Mouse (Mus musculus) MEL (cell line): ENCODE measurements around the gene Zmiz1. TPM values are rescaled to one million over a fixed set of nuclear protein-coding genes. Genes with fewer than 3 reads are reported as not detected.

Experiments
- DNase-seq: peaks from one replicate; pipeline ENCODE4 v3.0.0; 2011; ENCODE audit warnings: low read depth, low spot score
- H3K27ac ChIP-seq: 2 replicates; pipeline ENCODE4 v1.5.1; 2012; ENCODE audit warnings: low read depth, mild to moderate bottlenecking, control low read depth, low read length, moderate library complexity; ENCODE audit not compliant: control insufficient read depth
- H3K27me3 ChIP-seq, 2 experiments: fragments of 150-350 bp in 1 of 2; sonication (generic) in 1 of 2; 2 replicates each; pipeline ENCODE4 v1.6.1; 2012; ENCODE audit warnings: low read length in 2 of 2, mild to moderate bottlenecking in 2 of 2, improper control_type of control experiment in 1 of 2, moderate library complexity in 1 of 2; ENCODE audit not compliant: insufficient read depth in 2 of 2, control insufficient read depth in 1 of 2
- H3K36me3 ChIP-seq, 2 experiments: 2 replicates each; pipeline ENCODE4 v1.6.1; 2012 to 2014; ENCODE audit warnings: low read length in 2 of 2, improper control_type of control experiment in 1 of 2, inconsistent platforms in 1 of 2, mild to moderate bottlenecking in 1 of 2; ENCODE audit not compliant: insufficient read depth in 2 of 2, control insufficient read depth in 1 of 2
- H3K4me1 ChIP-seq, 2 experiments: fragments of 150-350 bp in 1 of 2; sonication (generic) in 1 of 2; 2 replicates each; pipeline ENCODE4 v1.6.1; 2012; ENCODE audit warnings: low read length in 2 of 2, improper control_type of control experiment in 1 of 2, mild to moderate bottlenecking in 1 of 2; ENCODE audit not compliant: insufficient read depth in 2 of 2, control insufficient read depth in 1 of 2
- H3K4me3 ChIP-seq, 2 experiments: fragments of 150-350 bp in 1 of 2; sonication (generic) in 1 of 2; 2 replicates each; pipeline ENCODE4 v1.5.1; 2012; ENCODE audit warnings: low read depth in 2 of 2, low read length in 2 of 2, mild to moderate bottlenecking in 2 of 2, moderate library complexity in 2 of 2, control low read depth in 1 of 2, improper control_type of control experiment in 1 of 2; ENCODE audit not compliant: control insufficient read depth in 1 of 2, insufficient read depth in 1 of 2
- H3K79me2 ChIP-seq: 2 replicates; pipeline ENCODE4 v1.6.1; 2012; ENCODE audit warnings: mild to moderate bottlenecking, low read length, moderate library complexity; ENCODE audit not compliant: control insufficient read depth, poor library complexity, insufficient read depth
- H3K9ac ChIP-seq: 2 replicates; pipeline ENCODE4 v1.6.1; 2012; ENCODE audit warnings: low read depth, mild to moderate bottlenecking, control low read depth, low read length, moderate library complexity; ENCODE audit not compliant: control insufficient read depth, poor library complexity, severe bottlenecking
- H3K9me3 ChIP-seq: fragments of 150-350 bp; sonication (generic); replicated peaks from 2 replicates; pipeline ENCODE4 v1.6.1; 2012; ENCODE audit warnings: mild to moderate bottlenecking, low read length, improper control_type of control experiment, moderate library complexity; ENCODE audit not compliant: insufficient read depth
- BHLHE40 ChIP-seq: IDR thresholded peaks from 2 replicates; pipeline ENCODE4 v1.6.1; 2012; ENCODE audit warnings: low read depth, mild to moderate bottlenecking, inconsistent platforms, low read length, improper control_type of control experiment, borderline replicate concordance
- CTCF ChIP-seq, 3 experiments: IDR thresholded peaks in 2 of 3; conservative IDR thresholded peaks in 1 of 3; 2 replicates each; pipeline ENCODE4 v1.5.1; 2011 to 2012; ENCODE audit warnings: low read length in 3 of 3, low read depth in 2 of 3, mild to moderate bottlenecking in 2 of 3, improper control_type of control experiment in 1 of 3, inconsistent platforms in 1 of 3, mixed read lengths in 1 of 3, moderate library complexity in 1 of 3; ENCODE audit not compliant: control insufficient read depth in 1 of 3, insufficient read depth in 1 of 3, poor library complexity in 1 of 3, severe bottlenecking in 1 of 3
- EP300 ChIP-seq, 2 experiments: IDR thresholded peaks; 2 replicates each; pipeline ENCODE4 v1.6.1; 2011; ENCODE audit warnings: improper control_type of control experiment in 2 of 2, low read length in 2 of 2, low read depth in 1 of 2, mild to moderate bottlenecking in 1 of 2
- ETS1 ChIP-seq: IDR thresholded peaks from 2 replicates; pipeline ENCODE4 v1.6.1; 2012; ENCODE audit warnings: low read depth, mild to moderate bottlenecking, inconsistent platforms, low read length, improper control_type of control experiment, moderate library complexity
- HCFC1 ChIP-seq: IDR thresholded peaks from 2 replicates; pipeline ENCODE4 v1.6.1; 2012; ENCODE audit warnings: low read depth, mild to moderate bottlenecking, inconsistent platforms, low read length, improper control_type of control experiment, moderate library complexity
- JUND ChIP-seq: IDR thresholded peaks from 2 replicates; pipeline ENCODE4 v1.6.1; 2011; ENCODE audit warnings: low read depth, mild to moderate bottlenecking, improper control_type of control experiment, low read length
- KAT2A ChIP-seq: conservative IDR thresholded peaks from 2 replicates; pipeline ENCODE4 v1.6.1; 2012; ENCODE audit warnings: low read depth, low read length, improper control_type of control experiment, inconsistent platforms
- MAX ChIP-seq: IDR thresholded peaks from 2 replicates; pipeline ENCODE4 v1.6.1; 2011; ENCODE audit warnings: low read length, improper control_type of control experiment
- MEF2A ChIP-seq: IDR thresholded peaks from 2 replicates; pipeline ENCODE4 v1.6.1; 2014; ENCODE audit warnings: low read depth, mild to moderate bottlenecking, inconsistent platforms, low read length, improper control_type of control experiment; ENCODE audit not compliant: poor library complexity, insufficient replicate concordance, severe bottlenecking; ENCODE audit errors: extremely low read depth
- MXI1 ChIP-seq: IDR thresholded peaks from 2 replicates; pipeline ENCODE4 v1.6.1; 2011; ENCODE audit warnings: mild to moderate bottlenecking, low read depth, low read length, improper control_type of control experiment
- MYC ChIP-seq: IDR thresholded peaks from 2 replicates; pipeline ENCODE4 v1.6.1; 2011; ENCODE audit warnings: low read depth, mild to moderate bottlenecking, low read length, improper control_type of control experiment, moderate library complexity
- NELFE ChIP-seq: IDR thresholded peaks from 2 replicates; pipeline ENCODE4 v1.6.1; 2011; ENCODE audit warnings: low read depth, low read length, improper control_type of control experiment
- POLR2A ChIP-seq, 2 experiments: IDR thresholded peaks; 2 replicates each; pipeline ENCODE4 v1.6.1; 2011 to 2012; ENCODE audit warnings: low read length in 2 of 2, mild to moderate bottlenecking in 2 of 2, control low read depth in 1 of 2, improper control_type of control experiment in 1 of 2, low read depth in 1 of 2, moderate library complexity in 1 of 2; ENCODE audit not compliant: control insufficient read depth in 1 of 2, insufficient read depth in 1 of 2, poor library complexity in 1 of 2
- POLR2AphosphoS2 ChIP-seq: IDR thresholded peaks from 2 replicates; pipeline ENCODE4 v1.6.1; 2011; ENCODE audit warnings: low read length, improper control_type of control experiment
- POLR2AphosphoS5 ChIP-seq: IDR thresholded peaks from 2 replicates; pipeline ENCODE4 v1.6.1; 2012; ENCODE audit warnings: low read depth, borderline replicate concordance, mild to moderate bottlenecking, inconsistent platforms, low read length, moderate library complexity, mixed read lengths
- RCOR1 ChIP-seq: IDR thresholded peaks from 2 replicates; pipeline ENCODE4 v1.6.1; 2012; ENCODE audit warnings: low read depth, mild to moderate bottlenecking, inconsistent platforms, low read length, improper control_type of control experiment
- SIN3A ChIP-seq: IDR thresholded peaks from 2 replicates; pipeline ENCODE4 v1.6.1; 2012; ENCODE audit warnings: low read length, improper control_type of control experiment, inconsistent platforms
- TAL1 ChIP-seq: IDR thresholded peaks from 2 replicates; pipeline ENCODE4 v1.6.1; 2012; ENCODE audit warnings: mild to moderate bottlenecking, inconsistent platforms, low read length, moderate library complexity, mixed read lengths
- TBP ChIP-seq: IDR thresholded peaks from 2 replicates; pipeline ENCODE4 v1.8.0; 2011; ENCODE audit warnings: low read depth, low read length, improper control_type of control experiment
- UBTF ChIP-seq: IDR thresholded peaks from 2 replicates; pipeline ENCODE4 v1.6.1; 2012; ENCODE audit warnings: low read depth, mild to moderate bottlenecking, inconsistent platforms, low read length, improper control_type of control experiment, moderate library complexity, borderline replicate concordance; ENCODE audit not compliant: insufficient read depth
- ZKSCAN1 ChIP-seq: IDR thresholded peaks from 2 replicates; pipeline ENCODE4 v1.6.1; 2012; ENCODE audit warnings: low read depth, mild to moderate bottlenecking, inconsistent platforms, low read length, improper control_type of control experiment, moderate library complexity
- polyA plus RNA-seq, 2 experiments: library from polyadenylated mRNA; stranded (reverse) in 1 of 2; unstranded in 1 of 2; fragments of >175 nt in 1 of 2; fragments of >200 nt in 1 of 2; gene quantifications; 2 replicates each; pipeline versions ENCODE4 v1.2.1 to v1.2.4; 2012; ENCODE audit warnings: low replicate concordance in 2 of 2, low read depth in 1 of 2; ENCODE audit not compliant: insufficient read length in 2 of 2, insufficient read depth in 1 of 2, missing spikeins in 1 of 2
- total RNA-seq: library from RNA; depleted of rRNA; stranded (reverse); fragments of 300-350 nt; gene quantifications from 2 replicates; pipeline ENCODE4 v1.2.3, GENCODE M21; 2012

Zmiz1 gene
- total and polyA plus RNA-seq, 3 experiments = 2.7 to 19.9 TPM; not detected in 1

DNA sequence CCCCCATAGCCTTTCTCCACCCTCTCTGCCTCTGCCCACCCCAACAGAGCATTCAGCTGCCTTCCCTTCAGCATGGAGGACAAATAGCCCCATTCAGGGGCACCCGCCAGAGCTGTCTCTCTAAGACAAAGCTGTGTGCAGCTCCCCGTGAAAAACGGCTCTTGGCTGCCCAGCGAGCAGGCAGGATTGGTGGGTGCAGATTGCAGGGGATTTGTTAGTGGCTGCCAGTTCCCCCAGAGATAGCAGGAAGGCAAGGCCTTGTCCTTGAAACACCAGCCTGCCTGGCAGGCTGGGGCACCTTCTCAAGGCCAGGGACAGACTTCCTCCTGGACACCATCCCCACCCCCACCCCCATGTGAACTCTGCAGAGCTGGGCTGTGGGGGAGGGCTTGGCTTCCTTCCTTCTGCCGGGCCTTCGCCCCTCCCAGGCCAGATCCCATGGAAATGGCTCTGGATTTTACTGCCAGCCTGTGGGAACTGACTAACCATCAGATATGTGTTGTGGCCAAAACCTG, 128.6 kb downstream of the Zmiz1 start:
- no peak for DNase-seq
- TF ChIP-seq RCOR1 (no peak), MAX (no peak), KAT2A (no peak), POLR2AphosphoS2 (no peak), MEF2A (no peak), POLR2AphosphoS5 (no peak), TBP (no peak), POLR2A (IDR thresholded peaks at IDR 0.05; ENCODE audit: control insufficient read depth in 1 of 2, insufficient read depth in 1 of 2, low read depth in 1 of 2, low read length in 2 of 2, poor library complexity in 1 of 2) (no peak), MXI1 (no peak), SIN3A (no peak), MYC (no peak), JUND (no peak)
- Histone ChIP-seq H3K4me1 (no peaks in the 10 kb centered on the region), H3K27ac (no peak overlapping the region), H3K79me2 (no peaks in the 10 kb centered on the region), H3K4me3 (no peak overlapping the region), H3K9me3 (no peaks in the 10 kb centered on the region), H3K9ac (no peak overlapping the region), H3K36me3 (no peaks in the 10 kb centered on the region), H3K27me3 (no peaks in the 10 kb centered on the region)

DNA sequence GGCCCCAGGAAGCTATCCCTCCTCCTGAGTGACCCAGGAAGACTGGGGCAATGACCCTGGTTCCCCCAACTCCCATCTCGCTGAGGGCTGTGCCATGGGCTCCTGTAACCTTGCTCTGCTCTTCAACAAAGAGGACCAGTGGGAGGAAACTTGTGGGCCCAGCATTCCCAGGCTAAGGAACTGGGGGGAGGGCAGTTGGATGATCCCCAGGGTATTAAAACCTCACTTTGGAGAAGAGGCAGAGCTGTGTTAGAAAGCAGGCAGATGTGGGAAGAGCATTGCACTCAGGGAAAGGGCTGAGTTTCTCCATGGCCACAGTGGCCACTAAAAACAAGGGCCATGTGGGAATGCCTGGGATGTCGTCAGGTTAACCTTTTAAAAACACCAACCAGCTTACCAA, 129.2 kb downstream of the Zmiz1 start:
- Histone ChIP-seq H3K4me1 (no peaks in the 10 kb centered on the region), H3K27ac (no peak overlapping the region), H3K4me3 (no peak overlapping the region), H3K9me3 (no peaks in the 10 kb centered on the region), H3K36me3 (no peaks in the 10 kb centered on the region), H3K27me3 (no peaks in the 10 kb centered on the region), H3K9ac (no peak overlapping the region), H3K79me2 (no peaks in the 10 kb centered on the region)
- DNase-seq = no peak
- TF ChIP-seq BHLHE40 = no peak
- TF ChIP-seq MXI1 = no peak

DNA sequence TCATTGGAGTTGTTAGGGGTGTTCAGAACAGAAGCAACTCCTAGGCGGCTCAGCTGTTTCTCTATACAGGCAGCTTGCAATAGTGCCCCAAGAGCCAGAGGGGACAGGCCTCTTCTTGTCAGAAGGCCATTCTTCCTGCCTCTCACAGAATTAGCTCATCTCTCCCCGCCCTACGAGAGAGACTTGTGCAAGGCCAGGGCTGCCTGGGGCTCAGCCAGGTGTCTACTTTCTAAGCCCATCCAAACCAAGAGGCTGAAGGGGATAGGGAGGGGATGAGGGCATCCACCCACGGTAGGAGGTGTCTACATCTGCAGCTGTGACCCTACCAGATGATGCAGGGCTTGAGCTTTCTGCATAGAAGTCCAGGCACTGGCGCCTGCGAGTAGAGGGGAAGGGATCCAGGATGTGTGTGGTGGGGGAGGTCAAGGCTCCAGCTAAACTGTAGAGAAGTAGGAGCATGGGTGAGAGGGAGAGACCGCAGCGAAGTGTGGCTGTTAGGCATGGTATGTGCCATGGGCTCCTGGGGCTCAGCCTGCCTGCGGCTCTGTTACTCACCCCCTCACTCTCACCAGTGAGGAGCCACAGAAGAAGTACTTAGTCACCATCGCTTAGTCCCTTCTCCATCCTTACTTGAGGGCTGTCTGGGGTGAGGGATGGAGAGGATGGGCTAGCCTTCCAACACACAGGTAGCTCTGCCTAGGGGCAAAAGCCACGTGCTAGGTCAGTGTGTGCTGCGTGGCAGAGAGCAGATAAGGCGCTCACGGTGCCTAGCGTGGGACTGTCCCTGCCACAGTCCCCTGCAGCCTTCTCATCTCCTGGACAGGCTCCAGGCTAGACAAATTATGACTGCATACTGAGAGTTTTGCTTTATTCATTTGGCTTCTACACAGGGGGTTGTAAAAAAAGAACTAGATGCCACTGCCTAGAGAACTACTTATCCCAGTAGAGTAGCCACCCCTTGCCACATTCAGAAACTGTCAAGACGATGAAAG, 130.3 kb downstream of the Zmiz1 start:
- no peaks in the 10 kb centered on the region for H3K79me2 ChIP-seq
- no peak for DNase-seq
- H3K4me1 ChIP-seq = no peaks in the 10 kb centered on the region
- H3K27ac ChIP-seq = no peak overlapping the region
- no peak overlapping the region for H3K9ac ChIP-seq
- H3K4me3 ChIP-seq = no peak overlapping the region
- H3K27me3 ChIP-seq = no peaks in the 10 kb centered on the region
- no peaks in the 10 kb centered on the region for H3K36me3 ChIP-seq
- TF ChIP-seq CTCF (IDR thresholded peaks at IDR 0.05 in 2 of 3, conservative IDR thresholded peaks at IDR 0.05 in 1 of 3; ENCODE audit: control insufficient read depth in 1 of 3, insufficient read depth in 1 of 3, low read depth in 2 of 3, low read length in 3 of 3, poor library complexity in 1 of 3, severe bottlenecking in 1 of 3) (no peak), KAT2A (no peak), UBTF (no peak), SIN3A (no peak), NELFE (no peak), EP300 (IDR thresholded peaks at IDR 0.05; ENCODE audit: low read depth in 1 of 2, low read length in 2 of 2) (no peak), ETS1 (no peak), RCOR1 (no peak), POLR2AphosphoS5 (no peak), TBP (no peak), TAL1 (no peak), HCFC1 (no peak), POLR2A (IDR thresholded peaks at IDR 0.05; ENCODE audit: control insufficient read depth in 1 of 2, insufficient read depth in 1 of 2, low read depth in 1 of 2, low read length in 2 of 2, poor library complexity in 1 of 2) (no peak), ZKSCAN1 (no peak)
- TF ChIP-seq, all 39 proteins: peak for 0
- H3K9me3 ChIP-seq = no peaks in the 10 kb centered on the region
